Mouse (Mus musculus) mesoderm, embryonic 11.5 days (tissue): ENCODE data around the gene Ndufb10.
"Not testable (repeated sequence)": the region's sequence is repeated elsewhere in the genome, so short reads cannot be mapped to it uniquely, and the experiment has no call there.

Source experiments
- DNase-seq: peaks from one replicate; pipeline ENCODE4 v3.0.0-alpha.2; 2012; ENCODE audit warnings: low read depth, low spot score

The Ndufb10 gene

DNA sequence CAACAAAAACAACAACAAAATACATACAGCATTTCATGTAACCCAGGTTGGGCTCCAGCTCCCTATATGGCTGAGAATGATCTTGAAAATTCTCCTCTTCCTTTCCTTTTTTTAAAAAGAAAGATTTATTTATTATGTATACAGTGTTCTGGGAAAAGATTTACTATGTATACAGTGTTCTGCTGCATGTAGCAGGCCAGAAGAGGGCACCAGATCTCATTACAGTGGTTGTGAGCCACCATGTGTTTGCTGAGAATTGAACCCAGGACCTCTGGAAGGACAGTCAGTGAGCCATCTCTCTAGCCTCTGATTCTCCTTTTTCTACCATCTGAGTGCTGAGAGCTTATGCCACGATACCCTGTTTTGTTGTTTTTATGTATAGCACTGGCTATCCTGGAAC is 10.2 kb upstream of the Ndufb10 start:
- no peak for DNase-seq

GRCm38 (mm10) chr17:24733434-24734050 is 9.3 kb upstream of the Ndufb10 start:
- no peak for DNase-seq

DNA sequence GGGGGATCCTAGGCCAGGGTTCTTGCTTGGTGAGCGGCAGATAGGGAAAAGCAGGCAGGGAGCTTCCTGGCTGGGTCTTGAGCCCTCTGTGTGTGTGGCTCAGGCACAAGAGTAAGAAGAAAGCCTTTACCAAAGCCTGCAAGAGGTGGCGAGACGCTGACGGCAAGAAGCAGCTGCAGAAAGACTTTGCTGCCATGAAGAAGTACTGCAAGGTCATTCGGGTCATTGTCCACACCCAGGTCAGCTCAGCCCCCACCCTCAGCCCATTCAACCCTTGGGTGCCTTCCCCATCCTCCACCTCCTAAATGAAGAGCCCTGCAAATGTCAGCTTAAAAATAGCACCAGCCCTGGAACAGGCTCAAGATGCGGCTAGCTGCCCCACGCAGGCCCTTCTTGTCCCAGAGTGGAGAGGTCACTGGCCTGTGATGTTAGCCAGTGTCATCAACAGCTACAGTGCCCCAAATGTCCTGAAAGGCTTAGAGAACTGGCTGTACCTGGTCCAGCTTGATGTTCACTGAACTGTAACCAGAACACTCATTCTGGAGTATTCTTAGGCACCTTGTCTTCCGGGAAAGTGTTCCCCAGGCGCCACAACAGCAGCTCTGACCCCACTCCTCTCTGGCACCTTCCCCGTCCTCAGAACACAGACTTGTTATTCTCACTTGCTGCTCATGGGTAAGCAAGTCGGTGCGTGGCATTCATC is 8.1 kb upstream of the Ndufb10 start:
- no peak for DNase-seq

DNA sequence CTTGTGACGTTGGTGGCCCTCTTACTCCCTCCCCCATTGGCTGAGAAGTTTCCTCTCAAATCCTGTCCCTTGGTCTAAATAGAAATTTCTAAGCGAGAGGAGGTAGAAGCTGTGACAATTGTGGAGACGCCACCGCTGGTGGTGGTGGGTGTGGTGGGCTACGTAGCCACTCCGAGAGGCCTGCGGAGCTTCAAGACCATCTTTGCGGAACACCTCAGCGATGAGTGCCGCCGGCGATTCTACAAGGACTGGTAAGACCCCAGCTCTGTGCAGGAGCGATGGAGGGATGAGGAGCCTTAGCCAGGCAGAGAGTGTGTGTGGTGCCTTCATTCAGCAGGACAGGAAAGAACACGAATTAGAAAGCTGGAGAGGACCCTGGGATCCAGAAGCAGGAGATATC is 6.5 kb upstream of the Ndufb10 start:
- no peak for DNase-seq

- DNase-seq: no peak
These were observed 4.8 kb upstream of the Ndufb10 start for GRCm38 (mm10) chr17:24729067-24729466.

DNA sequence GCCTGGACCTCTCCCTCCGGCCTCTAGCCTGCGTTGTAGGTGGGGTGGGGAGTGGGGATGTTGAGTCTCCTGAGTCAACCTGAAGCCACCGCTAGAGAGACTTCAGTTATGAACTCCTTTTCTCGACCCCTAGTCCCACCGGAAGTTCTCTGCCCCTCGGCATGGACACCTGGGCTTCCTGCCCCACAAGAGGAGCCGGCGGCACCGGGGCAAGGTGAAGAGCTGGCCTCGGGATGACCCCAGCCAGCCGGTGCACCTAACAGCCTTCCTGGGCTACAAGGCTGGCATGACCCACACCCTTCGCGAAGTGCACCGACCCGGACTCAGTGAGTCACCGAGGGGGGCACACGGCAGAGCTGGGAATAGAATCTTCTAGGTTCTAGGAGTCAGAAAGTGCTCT is 3.9 kb upstream of the Ndufb10 start:
- no peak for DNase-seq

- no peak for DNase-seq
These were observed 3.3 kb upstream of the Ndufb10 start, which contains the start of gene Rpl3l for GRCm38 (mm10) chr17:24727618-24728017. Rpl3l (plus strand) TSS chr17:24727820.

GRCm38 (mm10) chr17:24725637-24726390 is 1.5 kb upstream of the Ndufb10 start:
- DNase-seq: no peak

DNA sequence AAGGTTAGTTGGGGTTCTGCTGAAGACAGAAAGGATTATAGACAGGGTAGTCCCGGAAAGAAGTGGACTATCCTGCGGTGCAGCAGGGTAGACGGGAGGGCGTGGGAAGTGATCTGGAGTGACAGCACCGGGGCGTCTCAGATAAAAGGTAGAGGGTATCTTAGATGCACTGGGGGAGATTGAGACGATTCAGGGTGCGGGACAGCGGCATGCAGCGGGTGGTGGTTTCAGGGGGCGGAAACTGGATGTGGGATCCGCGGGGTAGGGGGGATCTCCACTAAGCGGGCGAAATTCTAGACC is 447 bp downstream of the Ndufb10 start:
- no peak for DNase-seq

- DNase-seq: no peak
These were observed 977 bp downstream of the Ndufb10 start for GRCm38 (mm10) chr17:24723122-24723880.

GRCm38 (mm10) chr17:24722220-24722924 is 1.9 kb downstream of the Ndufb10 start:
- DNase-seq: no peak

GRCm38 (mm10) chr17:24721383-24721955 is 2.8 kb downstream of the Ndufb10 start:
- not testable (repeated sequence) for DNase-seq

- DNase-seq: not testable (repeated sequence)
These were observed 3.7 kb downstream of the Ndufb10 start for GRCm38 (mm10) chr17:24720616-24721015.

- peak; percentile 99 for DNase-seq
These were observed 4.6 kb downstream of the Ndufb10 start for GRCm38 (mm10) chr17:24719494-24720222.

DNA sequence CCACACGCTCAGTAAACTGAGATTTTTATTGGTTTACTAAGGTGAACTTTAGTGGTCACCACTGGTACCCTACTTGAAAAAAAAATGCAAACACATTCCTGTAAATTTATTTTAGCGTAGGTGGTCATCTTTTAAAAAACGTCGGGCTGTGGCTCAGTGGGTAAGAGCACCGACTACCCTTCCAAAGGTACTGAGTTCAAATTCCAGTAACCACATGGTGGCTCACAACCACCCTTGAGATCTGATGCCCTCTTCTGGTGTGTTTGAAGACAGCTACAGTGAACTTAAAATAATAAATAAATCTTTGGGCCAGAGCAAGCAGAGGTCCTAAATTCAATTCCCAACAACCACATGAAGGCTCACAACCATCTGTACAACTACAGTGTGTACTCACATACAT is 5.3 kb downstream of the Ndufb10 start:
- not testable (repeated sequence) for DNase-seq

- DNase-seq: no peak
These were observed 6.3 kb downstream of the Ndufb10 start, which contains the start of the genes Rnf151 and Rps2 for GRCm38 (mm10) chr17:24717943-24718342. Rnf151 (minus strand) TSS chr17:24718063. Rps2 (plus strand) TSS chr17:24718116.

DNA sequence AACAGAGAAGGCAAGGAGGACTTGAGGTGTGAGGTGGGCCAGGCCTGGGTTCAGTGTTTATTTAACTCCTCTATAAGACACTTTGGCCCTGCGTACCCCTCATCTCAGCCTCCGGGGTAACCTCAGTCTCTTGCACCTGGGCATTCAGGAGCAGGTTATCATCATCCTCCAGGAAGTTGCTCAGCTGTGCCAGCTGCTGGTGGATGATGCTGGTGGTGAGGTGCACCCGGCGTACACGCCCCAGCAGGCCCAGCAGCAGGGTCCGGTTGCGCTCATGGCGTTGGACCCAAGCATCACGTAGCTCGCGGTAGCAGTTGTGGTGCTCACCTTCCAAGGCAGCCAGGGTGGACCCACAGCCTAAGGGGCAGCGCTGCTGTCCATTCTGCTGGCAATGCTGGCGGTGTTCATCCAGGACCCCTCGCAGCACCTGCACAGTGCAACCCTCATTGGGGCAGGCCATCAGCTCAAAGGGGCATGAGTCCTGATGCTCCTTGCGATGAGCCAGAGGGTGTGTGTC is 8.1 kb downstream of the Ndufb10 start:
- no peak for DNase-seq

DNA sequence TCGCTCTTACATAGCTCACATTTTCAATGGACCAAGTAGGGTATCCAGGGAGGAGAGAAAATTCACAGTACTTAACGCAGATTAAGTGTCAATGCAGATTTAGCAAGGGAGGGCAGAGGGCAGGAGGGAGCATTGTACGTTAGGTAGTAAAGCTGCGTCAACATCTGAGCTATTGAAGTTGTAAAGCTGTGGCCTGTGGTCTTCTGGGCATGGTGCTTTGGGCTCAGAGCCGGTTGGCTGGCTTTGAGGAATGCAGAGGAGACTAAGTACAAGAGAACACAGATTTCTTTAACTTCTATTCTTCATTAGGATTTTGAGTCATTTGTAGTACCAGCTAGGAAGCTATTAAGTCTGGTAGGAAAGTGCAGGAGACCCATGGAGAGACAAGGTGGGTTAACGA is 8.7 kb downstream of the Ndufb10 start:
- no peak for DNase-seq

- no peak for DNase-seq
These were observed 15.6 kb downstream of the Ndufb10 start for GRCm38 (mm10) chr17:24708646-24709045.

- DNase-seq: no peak
These were observed 16.4 kb downstream of the Ndufb10 start for GRCm38 (mm10) chr17:24707801-24708425.
